1 mouse cellular context compared by ENCODE assay signal in the genomic region with DNA sequence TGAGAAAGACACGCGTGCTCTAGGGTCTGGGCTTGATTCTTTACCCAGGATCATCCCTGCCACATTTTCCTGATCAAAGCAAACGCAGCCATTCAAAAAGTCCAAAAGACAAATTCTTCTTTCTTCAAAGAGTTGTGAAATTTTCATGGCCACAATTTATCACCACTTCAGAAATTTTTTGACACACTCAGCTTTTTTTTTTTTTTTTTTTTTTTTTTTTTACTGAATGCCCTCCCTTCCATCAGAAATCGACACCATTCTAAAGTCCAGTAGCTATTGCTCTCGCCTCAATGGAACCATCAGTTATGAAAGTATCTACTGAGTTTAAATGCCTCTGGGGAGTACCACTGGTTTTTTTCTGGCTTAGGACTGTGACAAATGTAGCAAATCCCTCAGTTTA.
TF ChIP-seq lines count a peak whose summit lies in the region.

No protein-coding gene starts in this region.

TF ChIP-seq in CH12.LX, 34 proteins besides CTCF, POLR2A, EP300 and RAD21:
- TF ChIP-seq ZKSCAN1 (IDR thresholded peaks at IDR 0.05; ENCODE audit: borderline replicate concordance, low read depth, low read length) (no peak), ZNF384 (IDR thresholded peaks at IDR 0.05; ENCODE audit: low read depth, low read length) (peak; percentile 29; the same call in 1 of the 2 replicates)
TF ChIP-seq in CH12.LX: peak in this region for 1.
